In genomic region chr7:63965135-63965534, GRCm38 (mm10) we compare ENCODE assay signal across 10 mouse cellular contexts. TPM values are rescaled to one million over a fixed set of nuclear protein-coding genes. Genes with fewer than 3 reads are reported as not detected.
A peak's percentile ranks its signal among the peaks of the same experiment; 100 is the strongest.
DNase-seq lines count a peak whose midpoint lies in the region; ATAC-seq and TF ChIP-seq lines count a peak whose summit lies in the region.
"Had no signal": no experiment of that assay in that cellular context is flagged by ENCODE, and none has a peak within 500 bp of the region (broad histone marks: within the 10 kb centered on the region; RNA-seq: fewer than 3 reads in every experiment).

No protein-coding gene starts in this region.

- no peak overlapping the region for H3K9ac ChIP-seq in liver, embryonic 11.5 days (ENCODE audit: low read depth, low read length)
- no peak overlapping the region for H3K9ac ChIP-seq in liver, postnatal 0 days (replicated peaks)
- no peak overlapping the region for H3K9ac ChIP-seq in neural tube, embryonic 14.5 days (replicated peaks; ENCODE audit: low read depth, low read length)

- H3K4me3 ChIP-seq in liver, embryonic 11.5 days (ENCODE audit: low read depth, low read length), result no peak overlapping the region
- H3K4me3 ChIP-seq in heart, embryonic 10.5 days, result no peak overlapping the region
- H3K4me3 ChIP-seq in liver, postnatal 0 days (ENCODE audit: low read depth, low read length), result no peak overlapping the region
- no peak overlapping the region for H3K4me3 ChIP-seq in neural tube, embryonic 14.5 days (ENCODE audit: low read depth, low read length)

- TF ChIP-seq CTCF in liver, postnatal 0 days (IDR thresholded peaks at IDR 0.05; ENCODE audit: low read depth), result 0 out of 2 replicates have a peak, but pooled peaks have one; percentile 14

- ATAC-seq in liver, embryonic 11.5 days (replicated peaks; ENCODE audit: low FRiP score), result peak; percentile 27; the same call in 1 of the 2 replicates
- ATAC-seq in erythroblast, adult 5-6 weeks (replicated peaks; ENCODE audit: low FRiP score, poor library complexity, severe bottlenecking), result peak; percentile 74
- ATAC-seq in liver, postnatal 0 days, result 0 out of 2 replicates have a peak, but pooled peaks have one; percentile 29
- ATAC-seq in neural tube, embryonic 14.5 days (ENCODE audit: low read depth), result peak; percentile 91

- TF ChIP-seq EP300 in liver, postnatal 0 days (IDR thresholded peaks at IDR 0.05; ENCODE audit: low read depth), result no peak

- H3K4me1 ChIP-seq in liver, embryonic 11.5 days (replicated peaks; ENCODE audit: control insufficient read depth, insufficient read depth, low read length), result 0 out of 2 replicates have a peak, but pooled peaks cover 3% of the 10 kb centered on the region
- H3K4me1 ChIP-seq in heart, embryonic 10.5 days, result 0 out of 2 replicates have a peak, but pooled peaks cover 9% of the 10 kb centered on the region
- peaks cover 15% of the 10 kb centered on the region for H3K4me1 ChIP-seq in liver, postnatal 0 days (ENCODE audit: insufficient read depth)
- H3K4me1 ChIP-seq in neural tube, embryonic 14.5 days (ENCODE audit: control insufficient read depth, insufficient read depth, low read length), result no peaks in the 10 kb centered on the region

- H3K36me3 ChIP-seq in liver, embryonic 11.5 days (ENCODE audit: control insufficient read depth, insufficient read depth, low read length), result no peaks in the 10 kb centered on the region
- no peaks in the 10 kb centered on the region for H3K36me3 ChIP-seq in heart, embryonic 10.5 days
- no peaks in the 10 kb centered on the region for H3K36me3 ChIP-seq in liver, postnatal 0 days (replicated peaks; ENCODE audit: insufficient read depth, low read length)
- H3K36me3 ChIP-seq in neural tube, embryonic 14.5 days (ENCODE audit: control insufficient read depth, insufficient read depth, low read length), result no peaks in the 10 kb centered on the region
- H3K36me3 ChIP-seq: G1E had no signal

- no peak overlapping the region for H3K27ac ChIP-seq in liver, embryonic 11.5 days (ENCODE audit: low read depth, low read length)
- peak overlapping the region; percentile 16; the same call in 1 of the 2 replicates for H3K27ac ChIP-seq in heart, embryonic 10.5 days
- H3K27ac ChIP-seq in liver, postnatal 0 days (ENCODE audit: low read depth), result no peak overlapping the region
- H3K27ac ChIP-seq in neural tube, embryonic 14.5 days (ENCODE audit: low read depth, low read length), result peak overlapping the region; percentile 30

- no peaks in the 10 kb centered on the region for H3K9me3 ChIP-seq in liver, embryonic 11.5 days (ENCODE audit: control insufficient read depth, low read length)
- no peaks in the 10 kb centered on the region for H3K9me3 ChIP-seq in heart, embryonic 10.5 days
- H3K9me3 ChIP-seq in liver, postnatal 0 days (ENCODE audit: low read length), result no peaks in the 10 kb centered on the region
- no peaks in the 10 kb centered on the region for H3K9me3 ChIP-seq in neural tube, embryonic 14.5 days (ENCODE audit: control insufficient read depth, low read length)

- DNase-seq in liver, embryonic 11.5 days (ENCODE audit: low spot score), result no peak
- no peak for DNase-seq in liver
- DNase-seq in heart, embryonic 10.5 days (ENCODE audit: low spot score), result no peak
- DNase-seq in kidney, postnatal 25 days, result peak; percentile 5 to 40
- DNase-seq in liver, postnatal 0 days, result no peak
- DNase-seq in thymus, postnatal 25 days, result no peak

- 81% methylated on average over 2 of the region's 2 CpGs for WGBS in liver, embryonic 11.5 days
- WGBS in heart, embryonic 10.5 days, result 68% methylated on average over 2 of the region's 2 CpGs
- WGBS in liver, postnatal 0 days (ENCODE audit: insufficient replicate concordance), result 57% methylated on average over 2 of the region's 2 CpGs
- 47% methylated on average over 2 of the region's 2 CpGs for WGBS in neural tube, embryonic 14.5 days

- no peak overlapping the region for H3K4me2 ChIP-seq in liver, embryonic 11.5 days
- H3K4me2 ChIP-seq in liver, postnatal 0 days (ENCODE audit: low read depth, low read length), result no peak overlapping the region
- no peak overlapping the region for H3K4me2 ChIP-seq in neural tube, embryonic 14.5 days (ENCODE audit: low read depth, low read length)

- no peaks in the 10 kb centered on the region for H3K27me3 ChIP-seq in liver, embryonic 11.5 days (replicated peaks; ENCODE audit: control insufficient read depth, insufficient read depth, low read length)
- H3K27me3 ChIP-seq in heart, embryonic 10.5 days (ENCODE audit: insufficient read depth, poor library complexity, severe bottlenecking), result no peaks in the 10 kb centered on the region
- H3K27me3 ChIP-seq in liver, postnatal 0 days (ENCODE audit: insufficient read depth, low read length), result no peaks in the 10 kb centered on the region
- H3K27me3 ChIP-seq in neural tube, embryonic 14.5 days (ENCODE audit: control insufficient read depth, insufficient read depth, low read length), result no peaks in the 10 kb centered on the region

RNA-seq across cellular contexts. Expression of gene Klf13, which starts 26.4 kb away (rescaled TPM):
- polyA plus RNA-seq in liver, embryonic 11.5 days (2014; fragmentation: Nextera tagmentation; extraction: Ambion mirVana), result 20.0 and 20.9 TPM in 2 replicates
- total RNA-seq in erythroblast, adult 5-6 weeks (2015; ENCODE audit: low replicate concordance), result 29.4 and 32.6 TPM in 2 replicates
- 16.7 and 36.9 TPM in 2 replicates for total RNA-seq in erythroblast, adult 5-6 weeks (2017; ENCODE audit: low replicate concordance)
- 17.3 and 18.3 TPM in 2 replicates for polyA plus RNA-seq in heart, embryonic 10.5 days (2016; fragmentation: Nextera tagmentation; extraction: Ambion mirVana)
- polyA plus RNA-seq in liver, postnatal 0 days (2015; fragmentation: Nextera tagmentation; extraction: Ambion mirVana), result 25.5 and 25.7 TPM in 2 replicates
- 24.9 and 32.5 TPM in 2 replicates for polyA plus RNA-seq in neural tube, embryonic 14.5 days (2014; fragmentation: Nextera tagmentation; extraction: Ambion mirVana)

RNA-seq across cellular contexts. Expression of gene E030018B13Rik, which starts 48.5 kb away (rescaled TPM):
- polyA plus RNA-seq in liver, embryonic 11.5 days (2014; fragmentation: Nextera tagmentation; extraction: Ambion mirVana), result 0.25 TPM in 1 of 2 replicates, not detected in the other
- not detected in 2 replicates for total RNA-seq in erythroblast, adult 5-6 weeks (2015; ENCODE audit: low replicate concordance)
- total RNA-seq in erythroblast, adult 5-6 weeks (2017; ENCODE audit: low replicate concordance), result not detected in 2 replicates
- polyA plus RNA-seq in heart, embryonic 10.5 days (2016; fragmentation: Nextera tagmentation; extraction: Ambion mirVana), result 0.18 TPM in 1 of 2 replicates, not detected in the other
- polyA plus RNA-seq in liver, postnatal 0 days (2015; fragmentation: Nextera tagmentation; extraction: Ambion mirVana), result 0.14 TPM in 1 of 2 replicates, not detected in the other
- 0.55 TPM in 1 of 2 replicates, not detected in the other for polyA plus RNA-seq in neural tube, embryonic 14.5 days (2014; fragmentation: Nextera tagmentation; extraction: Ambion mirVana)
- total RNA-seq: G1E had no signal
- polyA plus RNA-seq: G1E; testis, adult 2 months had no signal

Comparison
In these comparisons a context has a peak if more than half of its experiments do, and no peak if none do; other contexts are left out.
1. ATAC-seq: peak in every context shown above with its lines; median percentile 91 in neural tube, embryonic 14.5 days; 74 in erythroblast, adult 5-6 weeks; 29 in liver, postnatal 0 days; 27 in liver, embryonic 11.5 days.
2. DNase-seq: peak in kidney, postnatal 25 days (2 of 2); none in liver, embryonic 11.5 days (single experiment), liver (single experiment), heart, embryonic 10.5 days (single experiment), liver, postnatal 0 days (single experiment) and thymus, postnatal 25 days (single experiment).
3. H3K27ac ChIP-seq: peak in heart, embryonic 10.5 days (single experiment) and neural tube, embryonic 14.5 days (single experiment); none in liver, embryonic 11.5 days (single experiment) and liver, postnatal 0 days (single experiment).